Mouse (Mus musculus) testis, postnatal 14 days (tissue): ENCODE data around the gene Vmn2r47.
"Not testable (repeated sequence)": the region's sequence is repeated elsewhere in the genome, so short reads cannot be mapped to it uniquely, and the experiment has no call there.

Experiments
- DNase-seq: peaks from one replicate; pipeline ENCODE4 v3.0.0; 2021; ENCODE audit warnings: low spot score

Gene Vmn2r47

DNA sequence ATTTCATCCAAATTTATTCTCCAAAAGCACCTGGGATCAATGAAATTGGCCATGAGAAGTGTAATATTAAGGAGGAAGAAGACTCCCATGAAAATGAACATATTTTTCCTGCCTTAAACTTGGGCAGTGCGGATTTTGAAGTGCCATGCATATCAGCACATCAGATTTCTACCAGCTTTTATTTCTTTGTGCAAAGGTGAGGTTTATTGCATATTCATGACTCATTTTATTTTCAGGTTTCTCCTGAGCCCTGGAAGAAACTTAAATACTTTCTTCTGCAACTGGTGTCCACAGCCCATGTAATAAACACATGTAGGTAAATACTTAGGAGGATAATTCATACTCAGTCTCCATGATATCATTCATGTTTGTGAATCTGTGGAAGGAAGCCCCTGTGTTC, at the start of gene Vmn2r47:
Gene Vmn2r47, minus strand, starts transcription at position 101 of the 400 bp plus-strand sequence.
- DNase-seq: not testable (repeated sequence)

DNA sequence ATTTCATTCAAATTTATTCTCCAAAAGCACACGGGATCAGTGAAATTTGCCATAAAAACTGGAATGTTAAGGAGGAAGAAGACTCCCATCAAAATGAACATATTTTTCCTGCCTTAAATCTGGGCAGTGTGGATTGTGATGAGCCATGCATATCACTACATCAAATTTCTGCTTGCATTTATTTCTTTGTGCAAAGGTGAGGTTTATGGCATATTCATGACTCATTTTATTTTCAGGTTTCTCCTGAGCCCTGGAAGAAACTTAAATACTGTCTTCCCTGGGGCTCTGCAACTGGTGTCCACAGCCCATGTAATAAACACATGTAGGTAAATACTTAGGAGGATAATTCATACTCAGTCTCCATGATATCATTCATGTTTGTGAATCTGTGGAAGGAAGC, 70.7 kb downstream of the Vmn2r47 start, which contains the start of gene Vmn2r46:
Gene Vmn2r46, minus strand, starts transcription at position 101 of the 400 bp plus-strand sequence.
- not testable (repeated sequence) for DNase-seq
